Mouse (Mus musculus): ENCODE measurements at regions not wholly inside any gene's neighbourhood (a gene's known extent, or its start where the extent isn't known, plus 50 kb on each side); places are given as distances from the start of the nearest gene placed in this dataset.
"Not testable (repeated sequence)": the region's sequence is repeated elsewhere in the genome, so short reads cannot be mapped to it uniquely, and the experiment has no call there.

DNA sequence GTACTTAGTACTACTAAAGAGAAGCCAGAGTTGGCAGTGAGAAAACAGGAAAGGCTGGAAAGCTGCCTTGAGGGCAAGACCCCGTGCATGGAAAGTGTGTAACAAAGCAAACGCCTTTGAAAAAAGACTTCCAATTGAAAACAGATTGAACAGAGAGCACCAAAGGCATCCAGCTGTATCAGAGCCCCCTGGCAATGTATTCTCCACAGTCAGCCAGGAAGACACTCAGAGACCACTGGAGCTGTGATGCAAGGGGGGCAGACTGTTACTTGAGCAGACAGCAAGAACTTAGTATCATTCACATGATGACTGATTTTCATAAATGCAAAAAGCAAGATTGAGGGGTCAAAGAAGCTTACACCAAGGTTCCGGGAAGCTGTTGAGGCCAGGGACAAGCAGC, 146.2 kb upstream of the Hes1 start:
- DNase-seq (ENCODE audit: low spot score) = no peak

- no peak for DNase-seq (ENCODE audit: low spot score)
Observed at GRCm38 (mm10) chr16:29918396-29918795, 145.8 kb upstream of the Hes1 start.

DNA sequence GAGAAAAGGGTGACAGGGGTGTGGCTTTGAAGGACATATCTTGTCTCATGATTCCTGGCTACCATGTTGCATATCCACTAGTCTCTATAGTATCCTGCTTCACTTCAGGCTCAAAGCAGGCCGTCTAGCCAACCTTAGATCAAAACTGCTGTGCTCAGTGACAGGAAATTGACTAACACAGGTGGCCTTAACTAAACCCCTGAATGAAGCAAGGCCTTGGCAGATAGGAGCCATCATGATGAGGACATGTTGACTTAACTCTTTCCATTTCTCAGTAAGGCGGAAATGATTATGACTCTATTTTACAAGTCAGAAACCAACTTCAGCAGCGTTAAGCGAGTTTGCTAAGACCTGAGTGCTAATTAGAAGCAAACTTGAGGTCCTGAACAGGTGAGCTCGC, 143.2 kb upstream of the Hes1 start:
- no peak for DNase-seq (ENCODE audit: low spot score)

- no peak for DNase-seq (ENCODE audit: low spot score)
Observed at GRCm38 (mm10) chr16:29921385-29921784, 142.8 kb upstream of the Hes1 start.

- not testable (repeated sequence) for DNase-seq (ENCODE audit: low spot score)
Observed at GRCm38 (mm10) chr16:29927276-29927675, 136.9 kb upstream of the Hes1 start.

- no peak for DNase-seq (ENCODE audit: low spot score)
Observed at GRCm38 (mm10) chr16:29928291-29928690, 135.9 kb upstream of the Hes1 start.

GRCm38 (mm10) chr16:29931746-29932351, 132.3 kb upstream of the Hes1 start:
- DNase-seq (ENCODE audit: low spot score) = no peak

DNA sequence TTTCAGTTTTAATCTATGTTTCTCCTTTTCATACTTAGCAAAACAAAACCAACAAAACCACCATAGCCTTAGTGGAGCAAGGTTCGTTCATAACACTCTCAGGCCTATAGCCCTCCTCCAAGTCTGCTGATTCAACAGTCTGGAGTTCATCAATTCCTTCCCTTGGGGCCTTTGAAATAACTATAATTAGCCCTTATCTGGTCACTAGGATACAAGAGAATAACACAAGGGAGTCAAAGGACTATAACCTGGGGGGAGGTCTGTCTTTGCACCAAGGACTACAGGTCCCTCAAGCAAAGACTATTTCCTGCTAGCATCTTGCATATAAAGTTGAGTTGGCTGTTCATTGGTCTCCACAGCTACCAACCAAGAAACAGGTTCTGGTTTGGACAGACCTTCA, 129.5 kb upstream of the Hes1 start:
- no peak for DNase-seq (ENCODE audit: low spot score)

GRCm38 (mm10) chr16:29938700-29939099, 125.5 kb upstream of the Hes1 start:
- DNase-seq (ENCODE audit: low spot score) = no peak

- DNase-seq (ENCODE audit: low spot score) = no peak
Observed at GRCm38 (mm10) chr16:29939331-29939850, 124.8 kb upstream of the Hes1 start.

DNA sequence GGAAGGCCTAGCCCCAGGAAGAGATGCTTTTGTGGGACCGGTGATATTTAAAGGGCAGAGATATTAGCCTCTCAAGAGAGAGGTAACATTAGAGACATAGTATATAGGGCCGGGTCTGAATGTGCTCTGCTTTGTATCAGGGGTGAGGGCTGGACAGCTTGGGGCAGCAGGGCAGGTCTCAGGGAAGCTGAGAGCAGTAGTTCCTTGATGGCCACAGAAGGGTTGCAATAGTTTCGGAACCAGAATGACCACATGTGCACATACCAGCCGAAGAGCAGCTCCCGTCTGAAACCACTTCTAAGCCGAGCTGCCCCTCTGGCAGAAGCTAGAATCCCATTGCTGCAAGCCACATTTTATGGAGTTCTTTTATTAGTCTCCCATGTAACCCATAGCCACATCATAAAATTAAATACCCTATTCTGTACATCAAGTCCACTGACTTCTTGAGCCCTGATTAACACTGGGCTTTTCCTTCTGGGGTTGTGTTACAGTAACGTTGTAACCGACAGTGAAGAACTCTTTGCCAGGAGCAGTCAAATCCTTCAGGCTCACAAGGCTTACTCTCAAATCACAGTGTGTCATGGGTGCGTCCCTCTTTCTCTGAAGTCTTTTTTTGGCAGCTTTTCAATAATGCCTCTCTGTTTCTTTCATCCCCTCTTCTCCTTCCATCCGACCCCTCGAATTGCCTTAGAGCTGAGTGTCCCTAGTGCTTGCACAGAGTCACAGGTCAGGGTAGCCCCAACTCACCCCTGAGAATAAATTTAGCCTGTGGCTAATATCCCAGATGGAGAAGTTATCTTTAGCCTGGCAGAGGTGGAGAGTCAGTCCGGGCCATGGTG, 124.1 kb upstream of the Hes1 start:
- DNase-seq (ENCODE audit: low spot score) = no peak

GRCm38 (mm10) chr16:29942111-29942510, 122.1 kb upstream of the Hes1 start:
- no peak for DNase-seq (ENCODE audit: low spot score)

DNA sequence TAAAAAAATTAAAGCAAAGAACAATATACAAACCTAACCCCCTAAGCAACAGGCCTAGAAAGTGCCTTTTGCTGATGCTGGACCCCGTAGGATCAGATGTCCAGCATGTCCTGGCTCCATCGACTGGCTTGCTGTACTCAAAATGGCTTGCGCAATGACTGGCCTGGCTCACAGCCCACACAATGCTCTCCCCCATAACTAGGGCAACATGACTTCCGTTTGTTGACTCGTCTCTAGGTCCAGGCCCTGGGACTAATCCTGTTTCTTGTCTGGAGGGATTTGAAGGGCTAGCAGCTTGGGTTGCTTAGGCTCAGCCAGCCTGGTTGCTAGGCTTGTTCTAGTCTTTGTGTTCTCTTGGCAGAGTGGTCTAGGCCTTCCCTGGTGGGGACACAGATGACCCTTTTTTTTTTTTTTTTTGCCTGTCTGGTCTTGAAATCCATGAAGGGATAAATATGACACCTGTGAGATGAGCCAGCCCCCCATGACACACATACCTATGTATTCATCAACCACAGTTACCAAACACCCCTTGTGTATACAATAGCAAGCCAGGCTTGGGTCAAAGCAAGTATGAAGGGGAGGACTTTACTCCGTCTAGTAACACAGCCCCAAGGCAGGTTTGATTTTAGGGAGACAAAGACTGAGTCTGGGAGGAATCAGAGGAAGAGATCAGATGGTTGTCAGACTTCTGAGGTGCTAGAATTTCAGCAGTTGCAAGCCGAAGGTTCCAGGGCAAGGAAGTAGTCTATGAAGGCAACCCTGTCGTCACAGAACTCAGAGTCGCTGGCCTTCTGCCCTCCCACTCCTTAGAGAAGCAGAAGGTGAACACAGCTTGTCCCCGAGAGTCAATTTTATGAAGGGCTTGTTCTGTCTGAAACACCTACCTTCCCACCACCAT, 120.0 kb upstream of the Hes1 start:
- peak; percentile 90 for DNase-seq (ENCODE audit: low spot score)

GRCm38 (mm10) chr16:29944966-29945365, 119.2 kb upstream of the Hes1 start:
- no peak for DNase-seq (ENCODE audit: low spot score)

GRCm38 (mm10) chr16:29945376-29945890, 118.8 kb upstream of the Hes1 start:
- peak; percentile 53 for DNase-seq (ENCODE audit: low spot score)

DNA sequence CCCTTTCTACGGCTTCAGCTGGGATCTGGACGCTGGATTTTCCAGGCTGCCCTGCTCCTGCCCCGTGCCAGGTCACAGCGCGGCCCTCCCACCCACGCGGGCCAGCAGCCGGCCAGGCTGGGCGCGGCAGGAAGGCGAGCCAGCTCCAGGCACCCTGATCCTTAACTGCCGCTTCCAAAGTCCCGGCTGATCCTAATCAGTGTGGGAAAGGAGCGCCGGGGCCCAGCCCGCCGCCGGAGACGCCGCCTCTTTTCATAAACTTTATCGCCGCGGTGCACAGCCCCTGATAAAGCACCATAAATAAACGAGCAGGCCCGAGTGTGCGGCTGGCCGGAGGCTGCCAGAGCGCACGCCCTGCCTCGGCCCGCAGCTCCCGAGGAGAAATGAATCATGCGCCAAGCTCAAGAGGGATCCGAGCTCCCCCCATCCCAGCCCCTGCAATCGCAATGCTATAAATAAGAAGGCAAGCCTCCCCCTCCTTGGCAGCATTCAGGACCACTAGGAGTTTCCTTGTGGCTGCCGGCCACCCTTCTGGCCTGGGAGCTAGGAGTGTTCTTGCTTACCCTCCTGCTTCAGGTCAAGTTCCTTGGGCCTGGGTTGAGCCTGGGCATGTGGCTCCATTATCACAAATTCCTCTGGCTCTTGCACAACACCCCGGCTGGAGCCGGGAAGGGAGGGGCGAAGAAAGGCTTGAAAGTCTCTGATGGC, 118.1 kb upstream of the Hes1 start:
- DNase-seq (ENCODE audit: low spot score) = peak; percentile 91

DNA sequence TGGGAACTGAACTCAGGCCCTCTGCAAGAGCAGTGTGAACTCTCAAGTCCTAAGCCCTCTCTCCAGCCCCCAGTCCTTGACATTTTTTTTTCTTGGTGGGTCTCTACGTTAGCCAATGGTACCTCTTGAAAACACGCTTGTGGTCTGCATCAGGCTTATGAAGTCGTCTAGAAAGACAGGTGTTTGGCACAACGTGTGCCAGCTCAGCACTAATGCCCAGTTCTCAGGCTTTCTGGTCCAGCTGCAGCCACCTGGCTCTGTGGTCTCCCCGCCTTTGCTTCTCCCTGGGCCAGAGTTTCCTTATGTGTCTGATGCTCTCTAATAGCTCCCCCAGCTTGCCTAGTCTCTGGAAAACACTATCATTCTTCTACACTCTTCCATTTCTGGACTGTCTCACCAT, 117.2 kb upstream of the Hes1 start:
- DNase-seq (ENCODE audit: low spot score) = no peak

DNA sequence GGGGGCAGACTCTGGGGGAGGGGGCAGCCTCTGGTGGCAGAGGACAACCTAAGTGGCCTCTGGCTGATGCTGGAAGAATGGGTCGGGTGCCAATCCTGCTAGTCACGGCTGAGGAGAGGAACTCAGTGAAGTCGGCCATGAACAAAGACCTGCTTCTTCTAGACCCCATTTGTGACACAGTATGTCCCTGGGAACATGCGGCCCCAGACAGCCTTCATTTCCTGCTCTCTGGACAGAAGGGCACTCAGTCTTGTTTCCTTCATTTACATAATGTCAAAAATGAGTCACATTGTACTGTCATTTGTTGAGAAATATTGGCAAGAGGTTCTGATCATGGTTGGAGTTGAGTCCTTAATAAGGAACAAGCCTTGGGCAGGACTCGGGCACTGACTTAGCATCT, 116.5 kb upstream of the Hes1 start:
- DNase-seq (ENCODE audit: low spot score) = peak; percentile 31

GRCm38 (mm10) chr16:29950136-29950535, 114.0 kb upstream of the Hes1 start:
- DNase-seq (ENCODE audit: low spot score) = no peak

DNA sequence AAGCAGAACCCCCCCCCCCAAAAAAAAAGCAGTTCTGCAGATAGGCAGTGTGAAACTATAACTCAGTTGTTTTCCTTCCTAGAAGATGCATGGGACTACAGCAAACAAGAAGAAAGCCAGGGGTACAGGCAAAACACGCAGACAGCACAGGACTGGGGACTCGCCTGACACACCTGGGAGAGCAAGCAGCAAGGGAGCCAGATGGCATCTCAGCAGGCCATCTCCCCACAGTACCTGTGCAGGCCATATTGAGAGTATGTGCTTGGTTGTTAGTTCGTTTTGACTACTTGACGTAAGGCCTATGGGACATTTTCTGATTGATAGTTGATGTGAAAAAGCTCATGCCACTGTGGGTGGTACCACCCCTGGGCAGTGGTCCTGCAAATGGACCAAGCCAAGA, 113.4 kb upstream of the Hes1 start:
- DNase-seq (ENCODE audit: low spot score) = no peak

- DNase-seq (ENCODE audit: low spot score) = no peak
Observed at GRCm38 (mm10) chr16:29954700-29955099, 109.5 kb upstream of the Hes1 start.

GRCm38 (mm10) chr16:29956904-29957303, 107.3 kb upstream of the Hes1 start:
- no peak for DNase-seq (ENCODE audit: low spot score)

Data from lung, postnatal 25 days (tissue).